Mouse (Mus musculus) heart, embryonic 15.5 days (tissue): ENCODE results near the gene A1cf. TPM values are rescaled to one million over a fixed set of nuclear protein-coding genes. Genes with fewer than 3 reads are reported as not detected.

Source experiments
- polyA plus RNA-seq: library from polyadenylated mRNA; unstranded; fragments of >200 nt; fragmentation: Nextera tagmentation; extraction: Ambion mirVana; gene quantifications from 2 replicates; pipeline ENCODE4 v1.2.1, GENCODE M21; 2015

The A1cf gene
- polyA plus RNA-seq, 1 experiment from 2014 or later, result not detected

Other genes starting within 250 kb of the A1cf start
- 6.0 TPM in 2 replicates for gene Prkg1, start 103.7 kb upstream of the A1cf start, polyA plus RNA-seq
- 2.4 TPM in 2 replicates for gene Asah2, start 239.4 kb downstream of the A1cf start, polyA plus RNA-seq